Mouse (Mus musculus) layer of hippocampus, adult 11-12 months (tissue): Measurements from ENCODE around the gene Btbd11.

Source experiments
- DNase-seq: peaks from one replicate; pipeline ENCODE4 v3.0.0; 2022; ENCODE audit warnings: low spot score

Btbd11 gene

DNA sequence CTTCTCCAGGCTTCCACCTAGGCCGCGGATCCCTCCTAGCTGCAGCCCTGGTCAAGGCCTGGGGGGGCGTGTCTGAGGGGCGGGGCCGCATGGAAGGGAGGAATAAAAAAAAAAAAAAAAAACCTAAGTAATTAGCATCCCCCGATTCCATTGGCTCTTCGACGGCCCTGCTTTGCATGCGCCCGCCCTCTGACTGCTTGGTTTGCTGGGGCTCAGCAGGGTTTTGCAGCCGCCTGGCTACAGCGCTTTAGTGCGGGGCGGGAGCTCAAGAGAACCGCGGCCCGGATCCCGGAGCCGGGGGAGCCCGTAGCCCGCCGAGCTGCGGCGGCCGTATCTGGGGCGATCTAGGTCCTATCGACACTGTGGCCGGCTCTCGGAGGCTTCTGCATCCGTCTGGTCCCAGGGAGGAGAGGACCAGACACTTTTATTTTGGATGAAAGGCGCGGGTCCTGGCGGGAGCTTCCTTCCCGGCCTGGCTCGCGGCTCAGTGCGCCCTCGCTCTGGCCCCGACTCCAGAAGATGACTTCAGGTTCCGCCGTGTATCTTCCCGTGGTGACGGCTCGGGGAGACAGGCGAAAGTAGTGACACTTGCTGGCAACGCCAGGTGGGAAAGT is at the start of gene Btbd11:
TSS of gene Btbd11 (plus strand) at position 210 of the 614 bp plus-strand sequence.
- peak; percentile 80 for DNase-seq

DNA sequence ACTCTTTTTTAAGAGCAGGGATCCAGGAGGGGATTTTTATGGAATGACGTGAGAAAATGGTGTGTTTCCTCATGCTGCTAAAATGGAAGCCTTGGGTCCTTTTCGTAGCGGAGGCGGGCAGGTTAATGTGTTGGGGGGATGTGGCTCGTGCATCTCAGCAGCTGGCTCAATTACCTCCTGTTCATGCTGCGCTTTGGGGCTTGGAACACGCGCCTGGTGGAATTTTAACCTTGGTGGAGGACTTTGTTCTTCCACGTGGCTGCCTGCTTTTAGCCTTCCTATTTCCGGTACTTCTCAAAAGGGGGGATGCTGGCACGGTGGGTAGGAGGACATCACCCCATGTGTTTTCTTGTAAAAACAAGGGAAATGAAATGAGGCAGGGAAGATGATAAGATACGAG is 47.9 kb upstream of the Btbd11 start:
- DNase-seq: no peak

DNA sequence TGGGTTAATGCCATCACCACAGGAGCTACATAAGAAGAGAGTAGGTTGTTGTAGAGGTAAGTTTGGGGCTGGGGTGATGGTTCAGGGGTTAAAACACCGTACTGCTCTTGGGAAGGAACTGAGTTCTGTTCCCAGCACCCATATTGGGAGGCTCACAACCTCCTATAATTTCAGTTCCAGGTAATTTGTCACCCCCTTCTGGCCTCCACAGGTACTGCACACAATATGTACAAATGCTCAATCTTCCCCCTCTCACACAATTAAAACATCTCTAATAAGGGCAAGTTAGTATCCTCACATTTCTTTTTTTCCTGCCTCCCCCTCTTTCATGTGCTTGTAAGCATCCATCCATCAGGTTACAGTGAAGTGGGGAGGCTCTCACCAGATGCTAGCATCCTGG is 44.7 kb upstream of the Btbd11 start:
- DNase-seq: no peak

DNA sequence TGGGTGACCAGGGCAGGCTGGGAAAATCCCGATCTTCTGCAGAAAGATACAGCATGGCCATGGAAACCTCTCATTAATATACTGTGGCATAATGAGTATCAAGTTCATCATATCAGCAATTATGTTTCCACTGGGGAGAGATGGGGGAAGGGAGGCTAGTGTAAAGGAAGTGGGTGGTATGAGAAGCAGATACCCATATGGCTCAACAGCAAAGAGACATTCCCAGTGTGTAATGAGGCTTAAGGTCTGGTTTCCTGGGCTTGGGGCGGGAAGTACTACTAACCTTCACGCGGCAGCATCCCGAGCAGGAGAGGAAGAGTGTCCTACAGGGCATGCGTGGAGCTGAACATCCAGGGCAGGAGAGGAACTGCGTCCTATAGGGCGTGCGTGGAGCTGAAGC is 39.4 kb upstream of the Btbd11 start:
- DNase-seq: no peak

DNA sequence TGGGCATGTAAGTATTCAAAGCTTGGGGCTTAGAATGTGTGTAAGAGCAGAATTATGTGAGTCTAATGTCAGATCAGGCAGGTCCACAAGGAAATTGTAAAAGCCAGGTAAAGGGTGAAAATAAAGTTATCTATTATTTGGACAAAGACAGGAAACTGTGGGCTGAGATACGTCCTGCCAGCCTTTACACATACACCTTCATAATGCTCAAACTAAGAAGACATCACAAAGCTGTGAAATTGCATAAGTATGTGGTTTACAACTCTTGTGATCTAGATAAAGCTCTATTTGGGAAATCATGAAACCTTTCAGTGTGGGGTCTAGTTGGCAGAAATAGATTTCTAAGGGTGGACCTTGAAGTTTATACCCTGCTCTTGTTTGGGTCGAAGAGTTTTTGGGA is 34.1 kb upstream of the Btbd11 start:
- no peak for DNase-seq

DNA sequence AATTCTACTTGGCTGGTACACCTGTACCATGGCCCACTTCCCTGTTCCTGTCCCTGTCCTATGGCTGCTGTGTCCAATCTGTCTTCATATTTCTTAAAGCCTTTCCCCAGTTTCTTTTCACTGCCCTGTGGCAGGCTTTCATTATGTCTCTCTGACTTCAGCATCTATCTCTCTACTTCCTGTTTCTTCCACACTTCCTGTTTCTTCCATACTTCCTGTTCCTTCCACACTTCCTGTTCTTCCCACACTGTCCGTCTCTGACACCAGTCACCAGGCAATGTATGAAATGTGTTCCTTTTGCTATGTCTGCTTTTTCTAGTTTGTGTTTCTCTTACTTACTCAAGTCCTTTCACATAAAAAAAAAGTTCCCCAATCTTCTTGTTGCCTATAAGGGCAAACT is 32.3 kb upstream of the Btbd11 start:
- DNase-seq: no peak

DNA sequence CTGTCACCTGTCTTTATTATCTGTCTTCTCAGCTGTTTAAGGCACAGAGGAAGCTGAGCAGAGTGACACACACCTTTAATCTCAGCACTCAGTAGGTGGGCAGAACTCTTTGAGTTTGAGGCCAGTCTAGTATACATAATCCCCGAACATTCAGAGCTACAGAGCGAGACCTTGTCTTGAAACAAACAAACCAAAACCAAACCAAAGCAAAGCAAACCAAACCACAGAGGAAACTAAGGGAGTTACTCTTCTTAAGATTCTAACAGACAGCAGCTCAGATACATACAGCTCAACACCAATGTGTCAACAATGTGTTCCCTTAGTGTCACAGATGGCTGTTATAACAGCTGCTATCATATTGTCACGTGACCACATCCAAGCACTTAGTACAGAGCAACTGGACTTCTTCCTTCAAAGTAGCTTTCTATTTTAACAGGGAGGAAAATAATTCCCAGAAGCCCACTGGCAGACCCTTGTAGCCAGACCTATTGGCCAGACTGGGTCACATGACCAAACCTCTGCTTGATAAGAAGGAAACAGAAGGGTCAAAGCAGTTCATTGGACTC is 27.0 kb upstream of the Btbd11 start:
- no peak for DNase-seq

DNA sequence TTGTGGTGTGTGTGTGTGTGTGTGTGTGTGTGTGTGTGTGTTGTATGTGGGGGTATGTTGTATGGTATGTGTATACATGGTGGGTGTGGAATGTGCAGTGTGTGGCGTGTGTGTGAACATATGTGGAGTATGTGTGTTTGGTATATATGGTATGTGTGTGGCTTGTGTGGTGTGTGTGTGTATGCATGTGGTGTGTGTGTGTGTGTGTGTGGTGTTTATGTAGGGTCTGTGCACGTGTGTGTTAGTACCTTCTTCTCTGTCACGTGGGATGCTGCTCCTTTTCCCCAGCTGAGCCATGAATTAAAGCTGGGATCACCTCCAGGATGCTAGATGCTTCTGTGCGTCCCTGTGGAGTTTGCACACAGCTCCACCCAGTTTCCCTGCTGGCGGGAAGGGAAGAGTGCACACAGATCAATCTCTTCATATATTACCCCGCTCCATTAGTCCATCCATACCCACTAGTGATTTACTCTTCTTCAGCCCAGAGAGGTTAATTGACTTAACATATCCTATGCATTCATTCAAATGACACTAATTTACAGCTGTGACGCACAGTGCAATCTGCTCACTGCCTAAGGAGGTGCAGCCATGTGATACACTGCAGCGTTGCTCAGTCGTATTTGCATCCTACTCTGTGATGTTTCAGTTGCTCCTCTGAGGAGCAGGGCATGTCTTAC is 23.7 kb upstream of the Btbd11 start:
- DNase-seq: no peak

DNA sequence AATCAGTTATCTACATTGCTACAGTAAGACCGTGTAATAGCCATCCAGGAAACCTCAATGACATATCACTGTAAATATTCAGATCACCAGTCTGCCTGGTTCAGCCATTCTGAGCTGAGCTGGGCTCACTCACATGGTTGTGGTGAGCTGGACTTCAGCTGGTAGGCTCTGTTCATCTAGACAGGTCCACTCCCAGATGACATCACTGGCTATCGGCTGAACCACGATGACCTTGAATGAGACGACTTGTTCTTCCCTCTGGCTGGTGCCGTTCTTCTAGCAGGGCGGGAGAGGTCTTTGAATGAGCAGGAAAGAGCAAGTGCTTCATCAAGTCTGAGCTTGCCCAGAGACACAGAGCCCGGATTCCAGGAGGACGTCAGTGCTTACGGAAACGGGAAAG is 19.7 kb upstream of the Btbd11 start:
- DNase-seq: no peak

DNA sequence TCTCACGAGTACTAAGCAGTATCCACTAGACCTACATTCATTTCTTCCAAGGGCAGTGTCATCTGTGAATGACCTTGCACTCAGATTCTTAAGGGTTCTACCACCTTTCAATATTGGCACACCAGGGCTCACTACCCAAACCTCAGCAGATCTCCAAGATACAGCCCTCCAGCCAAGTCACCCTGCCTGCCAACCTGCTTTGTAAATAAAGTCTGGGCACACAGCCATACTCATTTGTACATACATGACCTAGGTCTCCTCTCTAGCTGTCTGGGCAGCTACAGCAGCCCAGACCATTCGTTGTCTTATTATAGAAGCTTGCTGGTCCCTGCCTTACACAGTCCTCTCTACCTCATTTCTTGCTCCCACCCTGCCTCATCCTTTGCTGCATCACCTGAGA is 15.3 kb upstream of the Btbd11 start:
- DNase-seq: no peak

DNA sequence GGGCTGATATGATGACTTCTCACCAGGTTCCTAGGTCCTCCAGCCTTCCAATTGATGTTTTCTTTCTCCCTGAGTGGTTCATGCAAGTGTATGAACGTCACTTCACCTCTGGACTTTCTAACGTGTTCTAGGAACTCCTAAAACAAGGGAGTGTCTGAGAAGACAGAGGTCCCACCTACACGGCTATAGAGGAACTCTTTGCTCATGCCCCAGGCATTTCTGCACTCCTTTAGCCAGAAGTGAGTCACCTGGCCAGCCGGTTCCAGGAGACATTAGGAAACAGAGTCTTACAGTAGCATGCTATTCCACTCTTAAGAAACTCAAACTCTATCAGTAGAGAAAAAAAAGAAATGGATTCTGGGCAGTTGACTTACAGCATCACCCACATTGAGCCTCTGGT is 14.5 kb upstream of the Btbd11 start:
- DNase-seq: no peak

DNA sequence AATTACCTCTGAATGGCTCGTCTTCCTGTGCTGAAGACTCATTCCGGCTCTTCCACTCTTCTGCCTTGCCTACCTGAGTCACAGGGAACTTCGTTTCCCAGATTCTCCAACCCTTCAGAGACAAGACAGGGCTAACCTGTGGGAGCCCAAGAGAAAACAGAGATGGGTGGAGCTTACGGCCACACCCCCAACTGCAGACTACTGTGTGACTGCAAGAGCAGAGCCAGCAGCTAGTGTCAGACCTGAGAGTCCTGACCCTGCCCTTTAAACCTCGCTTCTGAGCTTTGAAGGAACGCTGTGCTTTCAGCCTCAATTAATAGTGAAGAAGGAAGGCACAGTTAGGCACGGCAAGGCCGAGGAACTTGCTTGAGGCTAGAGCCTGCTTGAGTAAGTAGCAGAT is 7.6 kb upstream of the Btbd11 start:
- no peak for DNase-seq

DNA sequence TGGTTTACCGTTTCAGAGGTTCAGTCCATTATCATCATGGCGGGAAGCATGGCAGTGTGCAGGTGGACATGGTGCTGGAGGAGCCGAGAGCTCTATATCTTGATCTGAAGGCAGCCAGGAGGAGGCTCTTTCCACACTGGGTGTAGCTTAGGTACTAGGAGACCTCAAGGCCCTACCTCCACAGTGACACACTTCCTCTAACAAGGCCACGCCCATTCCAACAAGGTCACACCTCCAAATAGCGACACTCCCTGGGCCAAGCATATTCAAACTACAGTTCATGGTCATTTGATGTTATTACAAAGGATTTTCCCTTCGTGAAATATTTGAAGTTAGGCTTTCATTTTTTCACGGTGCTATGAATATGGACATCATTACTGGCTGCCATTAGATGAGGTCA is 3.6 kb upstream of the Btbd11 start:
- DNase-seq: no peak

DNA sequence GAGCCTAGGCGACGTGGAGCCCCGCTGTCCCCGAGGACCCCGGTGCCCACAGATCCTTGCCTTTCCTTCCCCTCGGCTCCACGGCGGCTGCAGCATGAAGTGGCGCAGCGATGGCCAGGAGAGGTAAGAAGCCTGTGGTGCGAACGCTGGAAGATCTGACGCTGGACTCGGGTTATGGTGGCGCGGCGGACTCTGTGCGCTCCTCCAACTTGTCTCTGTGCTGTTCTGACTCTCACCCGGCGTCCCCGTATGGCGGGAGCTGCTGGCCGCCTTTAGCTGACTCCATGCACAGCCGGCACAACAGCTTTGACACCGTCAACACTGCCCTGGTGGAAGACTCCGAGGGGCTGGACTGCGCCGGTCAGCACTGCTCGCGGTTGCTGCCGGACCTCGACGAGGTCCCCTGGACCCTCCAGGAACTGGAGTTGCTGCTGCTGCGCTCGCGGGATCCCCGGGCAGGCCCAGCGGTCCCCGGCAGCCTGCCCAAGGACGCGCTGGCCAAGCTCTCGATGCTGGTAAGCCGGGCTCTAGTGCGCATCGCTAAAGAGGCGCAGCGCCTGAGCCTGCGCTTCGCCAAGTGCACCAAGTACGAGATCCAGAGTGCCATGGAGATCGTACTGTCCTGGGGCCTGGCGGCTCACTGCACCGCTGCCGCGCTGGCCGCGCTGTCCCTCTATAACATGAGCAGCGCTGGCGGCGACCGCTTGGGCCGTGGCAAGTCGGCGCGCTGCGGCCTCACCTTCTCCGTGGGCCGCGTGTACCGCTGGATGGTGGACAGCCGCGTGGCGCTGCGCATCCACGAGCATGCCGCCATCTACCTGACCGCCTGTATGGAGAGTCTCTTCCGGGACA is 831 bp downstream of the Btbd11 start:
- DNase-seq: peak; percentile 24

DNA sequence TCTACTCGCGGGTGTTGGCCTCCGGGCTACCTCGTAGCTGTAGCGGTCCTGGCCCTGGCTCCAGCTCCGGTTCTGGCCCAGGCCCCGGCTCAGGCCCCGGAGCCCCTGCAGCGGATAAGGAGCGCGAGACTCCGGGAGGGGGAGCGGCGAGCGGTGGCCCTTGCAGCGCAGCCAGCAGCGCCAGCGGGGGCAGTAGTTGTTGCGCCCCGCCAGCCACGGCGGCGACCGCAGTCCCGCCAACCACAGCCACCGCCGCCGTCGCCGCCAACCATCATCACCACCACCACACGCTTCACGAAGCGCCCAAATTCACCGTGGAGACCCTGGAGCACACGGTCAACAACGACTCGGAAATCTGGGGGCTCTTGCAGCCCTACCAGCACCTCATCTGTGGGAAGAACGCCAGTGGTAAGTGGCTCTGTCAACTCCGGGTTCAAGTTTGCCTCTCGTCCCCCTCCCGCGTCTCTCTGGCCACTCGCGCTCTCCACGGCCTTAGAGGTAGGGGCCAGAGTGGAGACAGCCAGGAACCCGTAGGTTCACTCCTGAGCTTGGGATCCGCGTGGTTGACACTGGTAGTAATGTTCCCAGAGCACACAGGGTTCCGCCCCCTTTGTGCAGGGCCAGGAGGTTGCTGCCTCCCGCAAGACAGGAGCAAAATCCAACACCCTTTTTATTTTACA is 1.6 kb downstream of the Btbd11 start:
- no peak for DNase-seq

DNA sequence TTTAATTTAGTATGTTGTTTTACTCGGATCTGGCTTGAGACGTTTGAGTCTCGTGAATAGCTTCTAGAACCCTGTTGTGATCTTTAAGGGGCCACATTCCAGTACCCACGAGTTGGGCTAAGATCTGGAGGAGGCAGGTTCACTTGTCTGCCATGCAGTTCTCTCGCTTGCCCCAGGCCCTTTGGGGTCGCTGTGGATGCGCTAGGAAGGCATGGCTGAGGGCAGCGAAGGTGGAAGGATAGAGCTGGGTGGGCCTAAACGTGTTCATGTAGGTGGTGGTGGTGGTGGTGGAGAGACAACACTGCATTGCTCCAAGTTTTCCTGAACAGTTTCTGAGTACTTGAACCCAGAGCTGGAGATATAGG is 2.1 kb downstream of the Btbd11 start:
- no peak for DNase-seq

DNA sequence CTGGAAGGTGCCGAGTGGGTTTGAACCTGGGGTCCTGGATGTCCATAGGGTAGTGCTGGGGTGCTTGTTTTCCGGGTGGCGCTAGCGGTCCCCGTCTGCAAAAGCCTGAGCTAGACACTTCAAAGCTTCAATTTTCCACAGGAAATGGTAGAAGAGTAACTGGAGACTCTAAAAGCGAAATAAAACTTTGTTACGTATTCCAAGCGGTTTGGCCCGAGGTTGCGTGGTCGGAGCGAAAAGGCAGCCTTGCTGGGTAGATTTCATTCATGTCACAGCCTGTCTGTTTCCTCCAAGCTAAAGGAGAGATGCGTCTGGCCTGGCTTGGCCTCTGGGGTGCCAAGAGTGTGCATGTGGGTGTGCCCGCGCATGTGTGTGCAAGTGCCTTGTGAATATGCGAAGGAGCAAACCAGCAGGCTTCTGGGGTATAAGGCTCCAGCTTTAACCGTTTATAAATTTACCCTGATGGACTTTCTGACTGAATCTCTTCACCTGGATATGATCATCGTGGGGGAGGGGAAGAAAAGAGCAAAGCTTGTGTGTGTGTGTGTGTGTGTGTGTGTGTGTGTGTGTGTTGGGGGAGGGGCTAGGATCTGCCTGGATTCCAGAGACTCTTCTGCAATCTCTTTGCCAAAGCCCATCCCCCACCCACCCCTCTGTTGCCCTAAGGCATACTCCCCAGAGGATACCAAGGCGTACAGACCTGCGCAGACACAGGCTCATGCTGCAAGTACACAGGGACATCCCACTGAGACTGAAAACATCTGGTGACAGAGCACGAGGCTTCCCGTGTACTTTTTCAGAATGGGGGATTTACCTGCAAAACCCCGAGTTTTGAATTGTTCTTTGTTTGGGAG is 2.9 kb downstream of the Btbd11 start:
- no peak for DNase-seq

DNA sequence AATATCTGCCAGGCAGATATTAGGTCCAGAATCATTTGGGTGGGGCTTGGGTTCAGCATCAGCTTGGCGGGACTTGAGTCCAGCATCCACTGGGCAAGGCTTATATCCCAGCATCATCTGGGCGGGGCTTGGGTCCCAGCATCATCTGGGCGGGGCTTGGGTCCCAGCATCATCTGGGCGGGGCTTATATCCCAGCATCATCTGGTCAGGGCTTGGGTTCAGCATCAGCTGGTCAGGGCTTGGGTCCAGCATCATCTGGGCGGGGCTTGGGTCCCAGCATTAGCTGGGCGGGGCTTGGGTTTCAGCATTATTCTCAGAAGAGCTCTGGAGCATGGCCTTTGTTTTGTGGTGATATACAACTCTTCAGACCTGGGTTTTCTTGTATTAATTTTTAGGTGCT is 6.4 kb downstream of the Btbd11 start:
- no peak for DNase-seq

DNA sequence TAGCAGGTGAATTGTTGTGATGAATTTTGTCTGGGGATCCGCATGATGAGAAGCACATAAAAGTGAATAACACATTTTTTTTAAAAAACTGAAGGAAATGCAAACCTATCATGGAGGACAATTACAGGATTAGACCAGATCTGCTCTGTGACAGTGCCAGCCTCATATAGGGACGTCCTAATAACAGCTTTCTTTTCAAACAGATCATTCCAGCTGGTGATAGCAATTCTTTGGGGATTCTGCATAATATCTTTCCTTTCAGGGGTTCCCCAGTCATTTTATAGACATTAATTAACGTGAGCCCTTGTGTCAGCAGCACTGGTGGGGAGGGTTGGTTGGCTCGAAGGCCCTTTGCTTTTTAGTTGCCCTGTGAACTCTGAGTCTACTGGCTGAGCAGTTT is 7.9 kb downstream of the Btbd11 start:
- DNase-seq: no peak

DNA sequence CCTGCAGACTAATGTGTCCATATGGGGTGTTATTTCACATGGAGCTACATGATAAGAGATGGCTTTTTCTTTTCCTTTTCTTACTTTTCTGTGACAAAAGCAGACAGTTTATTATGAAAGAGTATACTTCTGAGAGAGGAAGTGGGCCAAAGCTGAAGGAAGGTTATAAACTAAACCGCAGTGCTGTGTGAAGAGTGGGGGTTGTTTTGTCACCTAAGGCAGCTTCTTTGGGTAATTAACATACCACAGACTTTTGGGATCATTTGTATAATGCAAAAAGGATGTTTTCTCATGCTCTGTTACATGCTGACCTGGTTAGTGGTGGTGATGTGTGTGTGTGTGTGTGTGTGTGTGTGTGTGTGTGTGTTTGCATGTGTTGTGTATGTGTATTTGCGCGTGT is 24.5 kb downstream of the Btbd11 start:
- no peak for DNase-seq

DNA sequence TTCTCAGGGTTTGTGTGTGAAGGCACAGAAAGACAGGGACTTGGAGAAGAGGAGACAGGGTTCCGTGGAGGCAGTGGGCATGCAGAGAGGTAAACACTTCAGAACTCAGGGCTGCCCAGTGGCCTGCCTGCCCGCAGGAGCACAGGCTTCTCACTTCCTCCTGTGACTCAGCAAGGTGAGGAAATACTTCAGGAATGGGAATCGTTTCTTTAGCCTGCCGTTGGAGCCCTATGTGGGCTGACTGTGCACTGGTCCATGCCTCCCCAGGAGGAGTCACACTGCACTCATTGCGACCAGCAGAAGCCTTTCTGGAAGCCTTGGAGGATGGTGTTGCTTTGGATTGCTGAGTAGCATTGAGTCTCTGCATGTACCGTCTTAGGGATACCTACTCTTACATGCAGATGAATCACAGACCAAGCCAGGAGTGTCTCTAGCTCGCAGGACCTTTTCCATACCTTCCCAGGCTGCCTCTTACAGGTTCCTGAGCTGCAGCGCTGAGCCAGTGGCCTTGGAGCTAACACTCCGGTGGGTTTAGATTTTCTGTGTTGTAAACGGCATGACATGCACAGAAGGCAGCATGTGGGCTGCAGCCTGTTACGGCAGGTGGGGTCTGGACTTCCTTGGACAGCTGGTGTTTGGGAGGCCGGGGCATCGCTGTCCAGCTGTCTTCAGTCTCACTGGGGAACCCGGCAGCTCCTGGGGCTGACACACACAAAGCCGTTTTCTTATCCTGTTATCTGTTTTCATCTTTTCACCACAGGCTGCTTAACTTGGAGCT is 34.4 kb downstream of the Btbd11 start:
- DNase-seq: no peak
